Mouse (Mus musculus) bone marrow, adult 2 months (tissue): ENCODE measurements around the gene Klhl22.

Source experiments
- CTCF ChIP-seq: fragments of 200-500 bp; IDR thresholded peaks from 2 replicates; pipeline ENCODE4 v1.5.1; 2011; ENCODE audit warnings: low read length, control low read depth; ENCODE audit not compliant: control insufficient read depth, insufficient read depth
- POLR2A ChIP-seq: fragments of 200-500 bp; IDR thresholded peaks from 2 replicates; pipeline ENCODE4 v1.6.1; 2011; ENCODE audit warnings: low read depth, mild to moderate bottlenecking, control low read depth, low read length, borderline replicate concordance; ENCODE audit not compliant: control insufficient read depth

GRCm38 (mm10) chr16:17833321-17833680, 73.9 kb downstream of the Klhl22 start:
- TF ChIP-seq CTCF (no peak), POLR2A (no peak)
